Mouse (Mus musculus) midbrain, embryonic 13.5 days (tissue): ENCODE data around the gene Pop5. TPM values are rescaled to one million over a fixed set of nuclear protein-coding genes. Genes with fewer than 3 reads are reported as not detected.
A peak's percentile ranks its signal among the peaks of the same experiment; 100 is the strongest.

Source experiments
- ATAC-seq: fragments of 200-750 bp; cut with Nextera tagmentation; 2 replicates; pipeline ENCODE4 v1.8.0; 2017; ENCODE audit warnings: mild to moderate bottlenecking, moderate TSS enrichment, moderate library complexity
- H3K27ac ChIP-seq: fragments of 300-500 bp; sonication (generic); 2 replicates; pipeline ENCODE4 v1.5.1; 2015; ENCODE audit warnings: inconsistent platforms, mild to moderate bottlenecking, moderate library complexity
- H3K27me3 ChIP-seq: fragments of 300-500 bp; sonication (generic); 2 replicates; pipeline ENCODE4 v1.6.1; 2015; ENCODE audit warnings: mild to moderate bottlenecking, inconsistent platforms
- H3K36me3 ChIP-seq: fragments of 300-500 bp; sonication (generic); 2 replicates; pipeline ENCODE4 v1.6.1; 2015; ENCODE audit warnings: mild to moderate bottlenecking, inconsistent platforms
- H3K4me1 ChIP-seq: fragments of 300-500 bp; sonication (generic); replicated peaks from 2 replicates; pipeline ENCODE4 v1.6.1; 2015; ENCODE audit warnings: inconsistent platforms
- H3K4me2 ChIP-seq: fragments of 300-500 bp; sonication (generic); replicated peaks from 2 replicates; pipeline ENCODE4 v1.6.1; 2015; ENCODE audit warnings: moderate library complexity, mild to moderate bottlenecking, inconsistent platforms
- H3K4me3 ChIP-seq: fragments of 300-500 bp; sonication (generic); replicated peaks from 2 replicates; pipeline ENCODE4 v1.5.1; 2015; ENCODE audit warnings: mild to moderate bottlenecking, inconsistent platforms
- H3K9ac ChIP-seq: fragments of 300-500 bp; sonication (generic); replicated peaks from 2 replicates; pipeline ENCODE4 v1.6.1; 2015; ENCODE audit warnings: mild to moderate bottlenecking, inconsistent platforms
- H3K9me3 ChIP-seq: fragments of 300-500 bp; sonication (generic); 2 replicates; pipeline ENCODE4 v1.6.1; 2016; ENCODE audit warnings: mild to moderate bottlenecking, inconsistent platforms
- WGBS: fragments of 180-500 bp; shearing (Covaris S2); methylation state at CpG from one replicate; pipeline ENCODE4 v1.1.7; 2015; 5-methylcytosine and 5-hydroxymethylcytosine counted together
- polyA plus RNA-seq: library from polyadenylated mRNA; unstranded; fragments of >200 nt; fragmentation: Nextera tagmentation; extraction: Ambion mirVana; gene quantifications from 2 replicates; pipeline ENCODE4 v1.2.1, GENCODE M21; 2015

The Pop5 gene
- polyA plus RNA-seq, 1 experiment from 2014 or later = 110 TPM

DNA sequence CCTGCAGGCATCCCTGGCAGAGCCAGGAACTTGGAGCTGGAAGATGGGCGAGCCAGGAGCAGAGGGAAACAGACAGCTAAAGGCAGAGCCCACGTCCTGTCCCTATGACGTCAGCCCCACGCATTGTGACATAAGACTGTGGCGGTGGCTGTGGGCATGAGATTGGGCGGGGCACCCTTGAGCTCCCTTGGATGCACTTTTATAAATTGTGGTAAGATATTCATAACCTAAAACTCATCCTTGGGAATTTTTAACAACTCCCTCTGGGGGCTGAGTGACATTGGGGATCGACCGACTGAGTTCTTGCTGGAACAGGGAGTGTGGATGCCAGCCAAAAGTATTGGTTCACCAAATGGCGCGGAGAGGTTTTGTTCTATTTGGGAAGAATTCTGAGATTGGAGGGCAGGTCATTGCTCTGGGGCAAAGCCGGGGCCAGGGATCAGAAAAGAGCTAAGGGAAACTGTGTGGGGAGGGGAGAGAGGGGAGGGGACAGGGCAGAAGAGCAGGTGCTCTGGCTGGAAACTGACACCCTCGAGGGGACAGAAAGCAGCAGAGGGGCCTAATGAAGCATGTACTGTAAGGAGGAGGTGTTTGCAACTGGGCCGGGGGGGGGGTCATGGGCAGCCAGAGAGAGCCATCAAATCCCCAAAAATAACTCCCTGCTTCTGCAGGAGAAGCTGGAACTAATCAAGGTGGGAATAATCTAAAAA, 14.6 kb upstream of the Pop5 start:
- 39% methylated on average over 13 of the region's 13 CpGs for WGBS
- Histone ChIP-seq H3K36me3 (no peaks in the 10 kb centered on the region), H3K27me3 (0 out of 2 replicates have a peak, but pooled peaks cover 12% of the 10 kb centered on the region), H3K4me3 (no peak overlapping the region), H3K27ac (no peak overlapping the region), H3K4me1 (peaks cover 11% of the 10 kb centered on the region), H3K4me2 (no peak overlapping the region), H3K9me3 (no peaks in the 10 kb centered on the region), H3K9ac (no peak overlapping the region)
- ATAC-seq = no peak

DNA sequence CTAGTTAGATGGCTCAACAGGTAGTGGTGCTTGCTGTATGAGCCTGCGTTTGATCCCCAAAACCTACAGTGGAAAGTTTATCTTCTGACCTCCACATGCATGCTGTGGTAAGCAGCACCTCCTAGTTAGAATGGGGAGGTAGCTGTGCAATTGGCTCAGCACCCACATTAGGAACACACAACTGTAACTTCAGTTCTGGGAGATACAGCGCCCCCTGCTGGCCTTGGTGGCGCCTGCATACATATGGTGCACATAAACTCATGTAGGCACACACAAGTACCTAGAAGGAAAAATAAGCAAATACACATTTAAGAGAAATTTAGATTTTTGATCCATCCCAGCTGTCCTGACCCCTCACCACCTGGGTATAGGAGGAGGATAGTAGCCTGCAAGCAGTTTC, 13.2 kb upstream of the Pop5 start:
- H3K36me3 ChIP-seq = no peaks in the 10 kb centered on the region
- H3K9me3 ChIP-seq = no peaks in the 10 kb centered on the region
- peaks cover 11% of the 10 kb centered on the region for H3K4me1 ChIP-seq
- ATAC-seq = no peak
- 76% methylated on average over 3 of the region's 3 CpGs for WGBS
- H3K9ac ChIP-seq = no peak overlapping the region
- H3K4me2 ChIP-seq = no peak overlapping the region
- no peak overlapping the region for H3K27ac ChIP-seq
- H3K27me3 ChIP-seq = 0 out of 2 replicates have a peak, but pooled peaks cover 8% of the 10 kb centered on the region
- no peak overlapping the region for H3K4me3 ChIP-seq

GRCm38 (mm10) chr5:115230830-115231551, 4.6 kb upstream of the Pop5 start:
- 50% methylated on average over 15 of the region's 15 CpGs for WGBS
- peaks cover 12% of the 10 kb centered on the region for H3K4me1 ChIP-seq
- H3K4me3 ChIP-seq = no peak overlapping the region
- peaks cover 41% of the 10 kb centered on the region for H3K27me3 ChIP-seq
- no peak for ATAC-seq
- no peaks in the 10 kb centered on the region for H3K36me3 ChIP-seq
- H3K27ac ChIP-seq = no peak overlapping the region
- no peak overlapping the region for H3K4me2 ChIP-seq
- H3K9me3 ChIP-seq = no peaks in the 10 kb centered on the region
- H3K9ac ChIP-seq = no peak overlapping the region; the same call in 1 of the 2 replicates

GRCm38 (mm10) chr5:115231552-115232120, 4.0 kb upstream of the Pop5 start:
- Histone ChIP-seq H3K9ac (no peak overlapping the region; the same call in 1 of the 2 replicates), H3K4me1 (peaks cover 12% of the 10 kb centered on the region), H3K27ac (no peak overlapping the region), H3K9me3 (no peaks in the 10 kb centered on the region), H3K27me3 (peaks cover 42% of the 10 kb centered on the region), H3K4me2 (no peak overlapping the region), H3K36me3 (no peaks in the 10 kb centered on the region), H3K4me3 (no peak overlapping the region)
- 39% methylated on average over 16 of the region's 16 CpGs for WGBS
- ATAC-seq = no peak

- Histone ChIP-seq H3K9ac (no peak overlapping the region), H3K27ac (no peak overlapping the region), H3K36me3 (no peaks in the 10 kb centered on the region), H3K9me3 (no peaks in the 10 kb centered on the region), H3K27me3 (peaks cover 47% of the 10 kb centered on the region), H3K4me1 (peaks cover 14% of the 10 kb centered on the region), H3K4me2 (no peak overlapping the region), H3K4me3 (no peak overlapping the region)
- no peak for ATAC-seq
- 73% methylated on average over 6 of the region's 6 CpGs for WGBS
Measured at GRCm38 (mm10) chr5:115232516-115232915, 3.1 kb upstream of the Pop5 start.

- no peak for ATAC-seq
- Histone ChIP-seq H3K4me3 (no peak overlapping the region), H3K27me3 (peaks cover 41% of the 10 kb centered on the region), H3K36me3 (no peaks in the 10 kb centered on the region), H3K9me3 (no peaks in the 10 kb centered on the region), H3K4me2 (no peak overlapping the region), H3K9ac (no peak overlapping the region), H3K4me1 (peaks cover 16% of the 10 kb centered on the region), H3K27ac (no peak overlapping the region)
- WGBS = 93% methylated on average over 14 of the region's 14 CpGs
Measured at GRCm38 (mm10) chr5:115233031-115233780, 2.4 kb upstream of the Pop5 start.

- 47% methylated on average over 6 of the region's 6 CpGs for WGBS
- no peak for ATAC-seq
Measured at GRCm38 (mm10) chr5:115234519-115234918, 1.1 kb upstream of the Pop5 start.

DNA sequence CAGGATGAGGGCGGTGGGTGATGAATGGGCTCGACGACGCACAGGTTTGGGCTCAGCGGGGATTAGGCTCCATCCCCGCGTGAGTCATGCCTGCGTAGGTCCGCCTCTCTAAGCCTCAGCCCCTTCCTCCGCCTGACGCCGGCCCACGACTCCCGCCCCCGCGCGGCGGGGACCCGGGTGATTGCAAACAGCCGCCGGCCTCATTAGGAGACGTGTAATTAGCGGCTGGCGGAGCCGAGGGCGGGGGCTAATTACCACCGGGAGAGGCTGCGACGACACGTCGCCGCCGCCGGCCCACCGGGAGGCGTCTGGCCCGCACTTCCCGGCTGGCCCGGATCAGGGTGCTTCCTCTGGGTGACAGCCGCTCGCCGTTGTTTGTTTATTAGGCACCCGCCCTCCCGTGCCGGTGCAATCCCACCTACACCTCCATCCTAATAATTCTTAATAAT, 289 bp upstream of the Pop5 start:
- H3K4me1 ChIP-seq = peaks cover 26% of the 10 kb centered on the region
- peak overlapping the region; percentile 75 for H3K4me2 ChIP-seq
- peak overlapping the region; percentile 48 for H3K4me3 ChIP-seq
- H3K9ac ChIP-seq = peak overlapping the region; percentile 69
- H3K27me3 ChIP-seq = peaks cover 43% of the 10 kb centered on the region
- peak overlapping the region; percentile 35; the same call in 1 of the 2 replicates for H3K27ac ChIP-seq
- H3K9me3 ChIP-seq = no peaks in the 10 kb centered on the region
- 0% methylated on average over 44 of the region's 45 CpGs for WGBS
- peak; percentile 55 for ATAC-seq
- peaks cover 8% of the 10 kb centered on the region for H3K36me3 ChIP-seq

More at GRCm38 (mm10) chr5:115234519-115234918, 1.1 kb upstream of the Pop5 start:
- Histone ChIP-seq H3K27ac (no peak overlapping the region), H3K9me3 (no peaks in the 10 kb centered on the region), H3K9ac (no peak overlapping the region), H3K4me3 (no peak overlapping the region), H3K27me3 (peaks cover 41% of the 10 kb centered on the region), H3K4me1 (peaks cover 26% of the 10 kb centered on the region), H3K4me2 (no peak overlapping the region), H3K36me3 (no peaks in the 10 kb centered on the region)

GRCm38 (mm10) chr5:115237803-115238728, 2.4 kb downstream of the Pop5 start:
- H3K27me3 ChIP-seq = peaks cover 27% of the 10 kb centered on the region
- under 1% methylated on average over 83 of the region's 88 CpGs for WGBS
- peak; percentile 91 for ATAC-seq
- H3K36me3 ChIP-seq = peaks cover 35% of the 10 kb centered on the region
- H3K4me1 ChIP-seq = peaks cover 23% of the 10 kb centered on the region
- peak overlapping the region; percentile 88 for H3K4me2 ChIP-seq
- no peaks in the 10 kb centered on the region for H3K9me3 ChIP-seq
- 0 out of 2 replicates have a peak overlapping the region, but pooled peaks have one; percentile 37 for H3K27ac ChIP-seq
- peak overlapping the region; percentile 81 for H3K4me3 ChIP-seq
- peak overlapping the region; percentile 81 for H3K9ac ChIP-seq

GRCm38 (mm10) chr5:115238729-115239195, 3.1 kb downstream of the Pop5 start:
- no peak for ATAC-seq
- WGBS = 6% methylated on average over 11 of the region's 11 CpGs
- Histone ChIP-seq H3K36me3 (peaks cover 42% of the 10 kb centered on the region), H3K27me3 (peaks cover 25% of the 10 kb centered on the region), H3K9ac (peak overlapping the region; percentile 81), H3K9me3 (no peaks in the 10 kb centered on the region), H3K27ac (no peak overlapping the region), H3K4me1 (peaks cover 23% of the 10 kb centered on the region), H3K4me3 (peak overlapping the region; percentile 81), H3K4me2 (peak overlapping the region; percentile 88)

GRCm38 (mm10) chr5:115240191-115240590, 4.6 kb downstream of the Pop5 start:
- Histone ChIP-seq H3K27me3 (peaks cover 12% of the 10 kb centered on the region), H3K4me3 (no peak overlapping the region), H3K36me3 (peaks cover 56% of the 10 kb centered on the region), H3K9me3 (no peaks in the 10 kb centered on the region), H3K9ac (no peak overlapping the region), H3K4me2 (no peak overlapping the region), H3K4me1 (peaks cover 19% of the 10 kb centered on the region), H3K27ac (no peak overlapping the region)
- WGBS = 92% methylated on average over 11 of the region's 11 CpGs
- ATAC-seq = no peak
